Mouse (Mus musculus): Measurements from ENCODE around the gene Zfp775. TPM values are rescaled to one million over a fixed set of nuclear protein-coding genes. Genes with fewer than 3 reads are reported as not detected.

The Zfp775 gene
- 5.0 TPM for total RNA-seq (2023)

GRCm38 (mm10) chr6:48601271-48602079, at the start of gene Zfp775:
Zfp775 (plus strand) TSS chr6:48602063.

GRCm38 (mm10) chr6:48554280-48555103, 47.4 kb upstream of the Zfp775 start, which contains the start of gene Lrrc61:
Lrrc61 (plus strand) TSS chr6:48554796.

GRCm38 (mm10) chr6:48572572-48573061, 29.2 kb upstream of the Zfp775 start, which contains the start of gene Rarres2:
Rarres2 (minus strand) TSS chr6:48572789.

GRCm38 (mm10) chr6:48589194-48589750, 12.6 kb upstream of the Zfp775 start, which contains the start of gene Gm45021:
Gm45021 (plus strand) TSS chr6:48589610.

GRCm38 (mm10) chr6:48593158-48594042, 8.5 kb upstream of the Zfp775 start, which contains the start of the genes Repin1 and Gm44965:
Repin1 (plus strand) TSS chr6:48593883.
Gm44965 (plus strand) TSS chr6:48593941.

GRCm38 (mm10) chr6:48626464-48626863, 24.6 kb downstream of the Zfp775 start, which contains the start of gene AI854703:
AI854703 (plus strand) TSS chr6:48626764.

GRCm38 (mm10) chr6:48646995-48647394, 45.1 kb downstream of the Zfp775 start, which contains the start of gene Gimap8:
Gimap8 (plus strand) TSS chr6:48647234.

Other genes starting within 250 kb of the Zfp775 start
- 37.7 TPM for gene Krba1, start 206.5 kb upstream of the Zfp775 start, total RNA-seq (2023)
- gene Zfp467, start 156.2 kb upstream of the Zfp775 start, total RNA-seq (2023), result 3.0 TPM
- gene Sspo, start 153.8 kb upstream of the Zfp775 start, total RNA-seq (2023), result 0.37 TPM
- 0.61 TPM for gene Atp6v0e2, start 64.4 kb upstream of the Zfp775 start, total RNA-seq (2023)
- gene Lrrc61, start 47.3 kb upstream of the Zfp775 start, total RNA-seq (2023), result 51.7 TPM
- not detected for gene Rarres2, start 29.3 kb upstream of the Zfp775 start, total RNA-seq (2023)
- not detected for gene Gm45021, start 12.5 kb upstream of the Zfp775 start, total RNA-seq (2023)
- gene Repin1, start 8.2 kb upstream of the Zfp775 start, total RNA-seq (2023), result 1.7 TPM
- gene Gm44965, start 8.1 kb upstream of the Zfp775 start, total RNA-seq (2023), result not detected
- gene AI854703, start 24.7 kb downstream of the Zfp775 start, total RNA-seq (2023), result 0.77 TPM
- 126 TPM for gene Gimap8, start 45.2 kb downstream of the Zfp775 start, total RNA-seq (2023)
- gene Gimap9, start 74.1 kb downstream of the Zfp775 start, total RNA-seq (2023), result 157 TPM
- 194 TPM for gene Gimap4, start 82.5 kb downstream of the Zfp775 start, total RNA-seq (2023)
- 1,380 TPM for gene Gimap6, start 106.2 kb downstream of the Zfp775 start, total RNA-seq (2023)
- 19.7 TPM for gene Gm28053, start 116.5 kb downstream of the Zfp775 start, total RNA-seq (2023)
- 33.3 TPM for gene Gimap7, start 116.6 kb downstream of the Zfp775 start, total RNA-seq (2023)
- gene Gimap1, start 137.0 kb downstream of the Zfp775 start, total RNA-seq (2023), result 115 TPM
- gene Gimap5, start 144.1 kb downstream of the Zfp775 start, total RNA-seq (2023), result 161 TPM
- gene Gimap3, start 168.8 kb downstream of the Zfp775 start, total RNA-seq (2023), result 406 TPM
- 2.6 TPM for gene Tmem176a, start 238.9 kb downstream of the Zfp775 start, total RNA-seq (2023)
- 9.1 TPM for gene Tmem176b, start 239.4 kb downstream of the Zfp775 start, total RNA-seq (2023)